Mouse (Mus musculus) heart, embryonic 14.5 days (tissue): ENCODE measurements around the gene 4930568D16Rik. TPM values are rescaled to one million over a fixed set of nuclear protein-coding genes. Genes with fewer than 3 reads are reported as not detected.

Experiments used
- ATAC-seq: fragments of 200-750 bp; cut with Nextera tagmentation; 2 replicates; pipeline ENCODE4 v1.8.0; 2017; ENCODE audit warnings: low read depth, moderate TSS enrichment; ENCODE audit not compliant: insufficient number of reproducible peaks, insufficient read depth, low FRiP score
- H3K27ac ChIP-seq, 2 experiments: fragments of 200-500 bp in 1 of 2; fragments of 300-500 bp in 1 of 2; sonication (generic) in 1 of 2; replicated peaks in 1 of 2; 2 replicates each; pipeline ENCODE4 v1.5.1; 2012 to 2014; ENCODE audit warnings: low read depth in 2 of 2, low read length in 2 of 2, control low read depth in 1 of 2, mild to moderate bottlenecking in 1 of 2, mixed read lengths in 1 of 2; ENCODE audit not compliant: control insufficient read depth in 1 of 2, insufficient read depth in 1 of 2
- H3K27me3 ChIP-seq: fragments of 300-500 bp; sonication (generic); 2 replicates; pipeline ENCODE4 v1.6.1; 2014; ENCODE audit warnings: mild to moderate bottlenecking, low read length, control low read depth; ENCODE audit not compliant: control insufficient read depth, insufficient read depth
- H3K36me3 ChIP-seq: fragments of 300-500 bp; sonication (generic); 2 replicates; pipeline ENCODE4 v1.6.1; 2014; ENCODE audit warnings: mild to moderate bottlenecking, control low read depth, low read length, mixed read lengths; ENCODE audit not compliant: control insufficient read depth, insufficient read depth
- H3K4me1 ChIP-seq, 2 experiments: fragments of 200-500 bp in 1 of 2; fragments of 300-500 bp in 1 of 2; sonication (generic) in 1 of 2; 2 replicates each; pipeline ENCODE4 v1.6.1; 2012 to 2014; ENCODE audit warnings: low read length in 2 of 2, control low read depth in 1 of 2, mixed read lengths in 1 of 2; ENCODE audit not compliant: control insufficient read depth in 2 of 2, insufficient read depth in 2 of 2
- H3K4me2 ChIP-seq: fragments of 300-500 bp; sonication (generic); 2 replicates; pipeline ENCODE4 v1.6.1; 2014; ENCODE audit warnings: mild to moderate bottlenecking, low read length
- H3K4me3 ChIP-seq, 2 experiments: fragments of 200-500 bp in 1 of 2; fragments of 300-500 bp in 1 of 2; sonication (generic) in 1 of 2; 2 replicates each; pipeline ENCODE4 v1.5.1; 2012 to 2014; ENCODE audit warnings: low read length in 2 of 2, mild to moderate bottlenecking in 2 of 2, control low read depth in 1 of 2, low read depth in 1 of 2, moderate library complexity in 1 of 2; ENCODE audit not compliant: control insufficient read depth in 1 of 2, insufficient read depth in 1 of 2
- H3K9ac ChIP-seq: fragments of 300-500 bp; sonication (generic); 2 replicates; pipeline ENCODE4 v1.6.1; 2014; ENCODE audit warnings: mild to moderate bottlenecking, low read length
- H3K9me3 ChIP-seq: fragments of 300-500 bp; sonication (generic); 2 replicates; pipeline ENCODE4 v1.6.1; 2016; ENCODE audit warnings: low read length, control low read depth; ENCODE audit not compliant: control insufficient read depth
- WGBS: fragments of 180-500 bp; shearing (Covaris S2); extraction: QIAGEN DNeasy Blood & Tissue Kit; methylation state at CpG from one replicate; pipeline ENCODE4 v1.1.7; 2014; 5-methylcytosine and 5-hydroxymethylcytosine counted together
- polyA plus RNA-seq: library from polyadenylated mRNA; unstranded; fragments of >200 nt; fragmentation: Nextera tagmentation; extraction: Ambion mirVana; gene quantifications from 2 replicates; pipeline ENCODE4 v1.2.1, GENCODE M21; 2014

Gene 4930568D16Rik
- polyA plus RNA-seq, 1 experiment from 2014 or later = not detected

GRCm38 (mm10) chr2:35408409-35409110 is 41.0 kb upstream of the 4930568D16Rik start:
- H3K4me3 ChIP-seq = no peak overlapping the region
- H3K9me3 ChIP-seq = no peaks in the 10 kb centered on the region
- no peaks in the 10 kb centered on the region for H3K27me3 ChIP-seq
- H3K36me3 ChIP-seq = peaks cover 55% of the 10 kb centered on the region
- H3K4me1 ChIP-seq = peaks cover 2 to 8% of the 10 kb centered on the region in 2 experiments; a peak in 2 of 4 replicates
- H3K9ac ChIP-seq = no peak overlapping the region
- ATAC-seq = no peak
- H3K4me2 ChIP-seq = no peak overlapping the region
- 46% methylated on average over 5 of the region's 5 CpGs for WGBS
- peak overlapping the region; percentile 4 to 21; a peak in 1 of 4 replicates for H3K27ac ChIP-seq

GRCm38 (mm10) chr2:35407878-35408277 is 40.3 kb upstream of the 4930568D16Rik start:
- no peak for ATAC-seq
- Histone ChIP-seq H3K27me3 (no peaks in the 10 kb centered on the region), H3K36me3 (peaks cover 59% of the 10 kb centered on the region), H3K4me1 (peaks cover 2 to 7% of the 10 kb centered on the region in 2 experiments; a peak in 1 of 4 replicates), H3K27ac (0 out of 4 replicates have a peak overlapping the region, but pooled peaks have one; percentile 4 to 21), H3K4me3 (no peak overlapping the region), H3K4me2 (no peak overlapping the region), H3K9me3 (no peaks in the 10 kb centered on the region), H3K9ac (no peak overlapping the region)
- 61% methylated on average over 7 of the region's 7 CpGs for WGBS

GRCm38 (mm10) chr2:35407266-35407665 is 39.7 kb upstream of the 4930568D16Rik start:
- H3K4me3 ChIP-seq = no peak overlapping the region
- no peak for ATAC-seq
- H3K4me2 ChIP-seq = no peak overlapping the region
- no peak overlapping the region for H3K9ac ChIP-seq
- H3K27me3 ChIP-seq = no peaks in the 10 kb centered on the region
- H3K4me1 ChIP-seq = peaks cover 2 to 7% of the 10 kb centered on the region in 2 experiments; a peak in 1 of 4 replicates
- H3K9me3 ChIP-seq = no peaks in the 10 kb centered on the region
- H3K36me3 ChIP-seq = peaks cover 61% of the 10 kb centered on the region
- 82% methylated on average over 6 of the region's 6 CpGs for WGBS
- H3K27ac ChIP-seq = no peak overlapping the region

- Histone ChIP-seq H3K36me3 (peaks cover 64% of the 10 kb centered on the region), H3K9ac (no peak overlapping the region), H3K27me3 (no peaks in the 10 kb centered on the region), H3K4me1 (peaks cover 2 to 7% of the 10 kb centered on the region in 2 experiments; a peak in 1 of 4 replicates), H3K4me3 (no peak overlapping the region), H3K27ac (no peak overlapping the region), H3K9me3 (no peaks in the 10 kb centered on the region), H3K4me2 (no peak overlapping the region)
- no peak for ATAC-seq
- 74% methylated on average over 1 of the region's 1 CpGs for WGBS
Measured at GRCm38 (mm10) chr2:35406611-35407010, 39.1 kb upstream of the 4930568D16Rik start.

GRCm38 (mm10) chr2:35402391-35402790 is 34.9 kb upstream of the 4930568D16Rik start:
- no peaks in the 10 kb centered on the region for H3K4me1 ChIP-seq

GRCm38 (mm10) chr2:35400739-35401138 is 33.2 kb upstream of the 4930568D16Rik start:
- Histone ChIP-seq H3K9ac (no peak overlapping the region), H3K4me1 (peaks cover 2 to 8% of the 10 kb centered on the region in 2 experiments; a peak in 1 of 4 replicates), H3K4me2 (no peak overlapping the region), H3K27me3 (no peaks in the 10 kb centered on the region), H3K36me3 (peaks cover 41% of the 10 kb centered on the region), H3K4me3 (no peak overlapping the region), H3K27ac (no peak overlapping the region), H3K9me3 (no peaks in the 10 kb centered on the region)
- no peak for ATAC-seq
- WGBS = 88% methylated on average over 7 of the region's 7 CpGs

More at GRCm38 (mm10) chr2:35402391-35402790, 34.9 kb upstream of the 4930568D16Rik start:
- Histone ChIP-seq H3K9ac (no peak overlapping the region), H3K9me3 (no peaks in the 10 kb centered on the region), H3K27me3 (no peaks in the 10 kb centered on the region), H3K4me3 (no peak overlapping the region), H3K36me3 (peaks cover 57% of the 10 kb centered on the region), H3K27ac (no peak overlapping the region), H3K4me2 (no peak overlapping the region)
- 88% methylated on average over 16 of the region's 16 CpGs for WGBS
- no peak for ATAC-seq

- no peaks in the 10 kb centered on the region for H3K27me3 ChIP-seq
- H3K4me2 ChIP-seq = no peak overlapping the region
- H3K4me1 ChIP-seq = peaks cover 2 to 8% of the 10 kb centered on the region in 2 experiments; a peak in 1 of 4 replicates
- H3K9me3 ChIP-seq = no peaks in the 10 kb centered on the region
- no peak overlapping the region for H3K9ac ChIP-seq
- peak; percentile 51; the same call in 1 of the 2 replicates for ATAC-seq
- H3K27ac ChIP-seq = no peak overlapping the region; a peak in 1 of 4 replicates
- 69% methylated on average over 6 of the region's 6 CpGs for WGBS
- H3K4me3 ChIP-seq = no peak overlapping the region
- peaks cover 25% of the 10 kb centered on the region for H3K36me3 ChIP-seq
Measured at GRCm38 (mm10) chr2:35398184-35398828, 30.8 kb upstream of the 4930568D16Rik start.
